Mouse (Mus musculus) heart, postnatal 0 days (tissue): ENCODE results near the gene Ccna1.

Experiments
- CTCF ChIP-seq: IDR thresholded peaks from 2 replicates; pipeline ENCODE4 v1.5.1; 2016; ENCODE audit warnings: antibody characterized with exemption, control low read depth, low read depth
- EP300 ChIP-seq: IDR thresholded peaks from 2 replicates; pipeline ENCODE4 v1.6.1; 2016; ENCODE audit warnings: antibody characterized with exemption, low read depth

DNA sequence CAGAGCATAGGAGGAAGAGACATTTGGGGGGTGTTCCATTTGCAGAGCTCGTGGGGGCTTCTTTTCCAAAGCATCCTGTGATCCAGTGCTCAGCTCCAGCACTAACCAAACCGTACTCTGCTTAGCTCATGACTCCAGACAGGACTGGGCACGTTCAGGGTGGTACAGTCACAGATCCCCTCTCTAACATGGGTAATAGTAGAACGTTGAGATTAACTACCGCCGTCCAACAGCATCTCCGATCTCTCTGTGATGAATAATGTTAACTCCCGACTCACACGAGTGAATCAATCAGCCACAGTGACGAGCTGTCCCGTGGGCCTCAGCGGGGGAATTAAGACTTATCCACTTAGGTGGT lies 11.3 kb upstream of the Ccna1 start:
- TF ChIP-seq CTCF (no peak), EP300 (no peak)
